Mouse (Mus musculus) layer of hippocampus, adult 11-12 months (tissue): ENCODE data around the gene Pdss2.

Source experiments
- DNase-seq: peaks from one replicate; pipeline ENCODE4 v3.0.0; 2022; ENCODE audit warnings: low spot score

Gene Pdss2

GRCm38 (mm10) chr10:43440050-43440449 is 218.8 kb downstream of the Pdss2 start:
- DNase-seq = no peak

- DNase-seq = no peak
These were observed 219.9 kb downstream of the Pdss2 start for GRCm38 (mm10) chr10:43440981-43441740.

- no peak for DNase-seq
These were observed 227.4 kb downstream of the Pdss2 start for GRCm38 (mm10) chr10:43448656-43449055.

- DNase-seq = peak; percentile 84
These were observed 230.8 kb downstream of the Pdss2 start for GRCm38 (mm10) chr10:43451848-43452662.

- DNase-seq = no peak
These were observed 231.3 kb downstream of the Pdss2 start for GRCm38 (mm10) chr10:43452663-43452996.

GRCm38 (mm10) chr10:43454219-43454618 is 232.9 kb downstream of the Pdss2 start:
- DNase-seq = no peak

GRCm38 (mm10) chr10:43454671-43455070 is 233.4 kb downstream of the Pdss2 start:
- no peak for DNase-seq

- DNase-seq = no peak
These were observed 241.5 kb downstream of the Pdss2 start for GRCm38 (mm10) chr10:43462821-43463220.

- DNase-seq = no peak
These were observed 241.9 kb downstream of the Pdss2 start for GRCm38 (mm10) chr10:43463227-43463626.

- DNase-seq = no peak
These were observed 244.9 kb downstream of the Pdss2 start for GRCm38 (mm10) chr10:43466223-43466622.

- DNase-seq = no peak
These were observed 246.4 kb downstream of the Pdss2 start for GRCm38 (mm10) chr10:43467659-43468058.

- no peak for DNase-seq
These were observed 247.0 kb downstream of the Pdss2 start for GRCm38 (mm10) chr10:43468293-43468692.

- DNase-seq = peak; percentile 40
These were observed 254.1 kb downstream of the Pdss2 start for GRCm38 (mm10) chr10:43475376-43475775.

- no peak for DNase-seq
These were observed 256.2 kb downstream of the Pdss2 start for GRCm38 (mm10) chr10:43477459-43477858.

- DNase-seq = peak; percentile 47
These were observed 256.8 kb downstream of the Pdss2 start for GRCm38 (mm10) chr10:43477865-43478681.

- peak; percentile 60 for DNase-seq
These were observed 257.6 kb downstream of the Pdss2 start, which contains the start of gene Bend3 for GRCm38 (mm10) chr10:43478751-43479435. Bend3 (plus strand) TSS chr10:43478831.

GRCm38 (mm10) chr10:43479436-43480157 is 258.3 kb downstream of the Pdss2 start:
- peak; percentile 74 for DNase-seq

- no peak for DNase-seq
These were observed 259.1 kb downstream of the Pdss2 start for GRCm38 (mm10) chr10:43480227-43480849.

GRCm38 (mm10) chr10:43481179-43481578 is 259.9 kb downstream of the Pdss2 start:
- DNase-seq = no peak

GRCm38 (mm10) chr10:43482021-43482420 is 260.7 kb downstream of the Pdss2 start:
- DNase-seq = no peak
